Mouse (Mus musculus) CH12.LX (cell line): ENCODE data around the gene Wfdc21.

Experiments used
- CTCF ChIP-seq, 2 experiments: IDR thresholded peaks in 1 of 2; conservative IDR thresholded peaks in 1 of 2; 2 replicates each; pipeline ENCODE4 v1.5.1; 2011 to 2012; ENCODE audit warnings: low read depth in 2 of 2, low read length in 2 of 2, improper control_type of control experiment in 1 of 2, inconsistent platforms in 1 of 2, mild to moderate bottlenecking in 1 of 2, moderate library complexity in 1 of 2
- ELF1 ChIP-seq: IDR thresholded peaks from 2 replicates; pipeline ENCODE4 v1.6.1; 2014; ENCODE audit warnings: low read depth, mild to moderate bottlenecking, inconsistent platforms, low read length, improper control_type of control experiment
- EP300 ChIP-seq: IDR thresholded peaks from 2 replicates; pipeline ENCODE4 v1.6.1; 2011; ENCODE audit warnings: low read length, improper control_type of control experiment
- HCFC1 ChIP-seq: IDR thresholded peaks from 2 replicates; pipeline ENCODE4 v1.6.1; 2012; ENCODE audit warnings: low read depth, mild to moderate bottlenecking, inconsistent platforms, low read length, improper control_type of control experiment
- MAX ChIP-seq: IDR thresholded peaks from 2 replicates; pipeline ENCODE4 v1.6.1; 2011; ENCODE audit warnings: low read length, improper control_type of control experiment
- POLR2A ChIP-seq: IDR thresholded peaks from 2 replicates; pipeline ENCODE4 v1.6.1; 2011; ENCODE audit warnings: low read depth, mild to moderate bottlenecking, improper control_type of control experiment, low read length
- RAD21 ChIP-seq: IDR thresholded peaks from 2 replicates; pipeline ENCODE4 v1.6.1; 2011; ENCODE audit warnings: low read depth, mild to moderate bottlenecking, low read length, improper control_type of control experiment, moderate library complexity
- ZC3H11A ChIP-seq: IDR thresholded peaks from 2 replicates; pipeline ENCODE4 v1.6.1; 2012; ENCODE audit warnings: low read depth, mild to moderate bottlenecking, inconsistent platforms, low read length, improper control_type of control experiment

- peak; percentile 40; the same call in 1 of the 2 replicates for TF ChIP-seq ELF1
- TF ChIP-seq ZC3H11A = peak; percentile 89
- TF ChIP-seq POLR2A = no peak
- TF ChIP-seq HCFC1 = peak; percentile 36; the same call in 1 of the 2 replicates
- peak; percentile 80 to 98 for TF ChIP-seq CTCF (conservative IDR thresholded peaks at IDR 0.05 in 1 of 2, IDR thresholded peaks at IDR 0.05 in 1 of 2; ENCODE audit: low read depth in 2 of 2, low read length in 2 of 2)
- 0 out of 2 replicates have a peak, but pooled peaks have one; percentile 36 for TF ChIP-seq EP300
- TF ChIP-seq MAX = no peak; the same call in 1 of the 2 replicates
- TF ChIP-seq RAD21 = peak; percentile 99
These were observed 38.6 kb downstream of the Wfdc21 start for GRCm38 (mm10) chr11:83785366-83785765.
